Mouse (Mus musculus): ENCODE measurements at regions not wholly inside any gene's neighbourhood (a gene's known extent, or its start where the extent isn't known, plus 50 kb on each side); places are given as distances from the start of the nearest gene placed in this dataset.

GRCm38 (mm10) chr19:14333041-14334012 is 264.5 kb downstream of the Tle4 start:
- no peak overlapping the region for H3ac ChIP-seq (ENCODE audit: control insufficient read depth, insufficient read length, low read depth)
- H3K36me3 ChIP-seq (ENCODE audit: control insufficient read depth, insufficient read depth), result no peaks in the 10 kb centered on the region
- H3K79me3 ChIP-seq (ENCODE audit: low read depth), result no peaks in the 10 kb centered on the region
- no peak overlapping the region for H3K4me3 ChIP-seq (ENCODE audit: insufficient read depth, poor library complexity, severe bottlenecking)
- H3K27me3 ChIP-seq (ENCODE audit: control insufficient read depth, insufficient read depth, insufficient read length), result no peaks in the 10 kb centered on the region
- no peaks in the 10 kb centered on the region for H3K79me2 ChIP-seq (ENCODE audit: control insufficient read depth, insufficient read depth)
- no peak for TF ChIP-seq USF1 (IDR thresholded peaks at IDR 0.05; ENCODE audit: low read depth)
- TF ChIP-seq CEBPB (IDR thresholded peaks at IDR 0.05; ENCODE audit: low read depth), result no peak

GRCm38 (mm10) chr19:14337025-14337424 is 260.8 kb downstream of the Tle4 start:
- Histone ChIP-seq H3K79me2 (ENCODE audit: control insufficient read depth, insufficient read depth) (no peaks in the 10 kb centered on the region), H3K4me3 (ENCODE audit: insufficient read depth, poor library complexity, severe bottlenecking) (no peak overlapping the region), H3K36me3 (ENCODE audit: control insufficient read depth, insufficient read depth) (no peaks in the 10 kb centered on the region), H3ac (ENCODE audit: control insufficient read depth, insufficient read length, low read depth) (no peak overlapping the region), H3K79me3 (ENCODE audit: low read depth) (no peaks in the 10 kb centered on the region), H3K27me3 (ENCODE audit: control insufficient read depth, insufficient read depth, insufficient read length) (no peaks in the 10 kb centered on the region)
- TF ChIP-seq CEBPB (IDR thresholded peaks at IDR 0.05; ENCODE audit: low read depth), result no peak
- no peak for TF ChIP-seq MAX (IDR thresholded peaks at IDR 0.05)
- TF ChIP-seq FOSL1 (IDR thresholded peaks at IDR 0.05; ENCODE audit: insufficient read depth, low read length, poor library complexity, severe bottlenecking), result no peak
- no peak for TF ChIP-seq CTCF (IDR thresholded peaks at IDR 0.05; ENCODE audit: control insufficient read depth, insufficient read depth, insufficient read length)
- TF ChIP-seq MYOG (IDR thresholded peaks at IDR 0.05; ENCODE audit: control insufficient read depth, extremely low read depth, insufficient read length), result no peak
- no peak for TF ChIP-seq USF1 (IDR thresholded peaks at IDR 0.05; ENCODE audit: low read depth)
- no peak for TF ChIP-seq MYOD1 (IDR thresholded peaks at IDR 0.05; ENCODE audit: control insufficient read depth, insufficient read length, low read depth)

DNA sequence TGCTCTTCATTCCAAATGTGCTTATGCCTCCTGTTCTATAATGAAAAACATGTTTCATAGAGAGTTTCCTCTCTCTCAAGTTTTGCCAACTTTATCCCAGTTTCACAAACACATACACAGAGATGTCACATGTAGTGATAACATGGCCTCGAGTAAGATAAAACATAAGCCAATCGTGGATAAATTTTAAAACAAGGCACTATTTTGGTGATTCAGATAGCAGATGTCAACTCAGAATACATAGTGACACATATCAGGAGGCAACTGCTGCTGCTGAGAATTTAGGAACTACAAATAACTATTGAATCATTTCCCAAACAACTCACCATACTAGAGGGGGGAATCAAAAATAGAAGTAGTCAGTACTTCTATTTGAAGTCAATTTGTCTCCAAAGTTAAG is 257.1 kb downstream of the Tle4 start:
- no peaks in the 10 kb centered on the region for H3K27me3 ChIP-seq (ENCODE audit: control insufficient read depth, insufficient read depth, insufficient read length)

DNA sequence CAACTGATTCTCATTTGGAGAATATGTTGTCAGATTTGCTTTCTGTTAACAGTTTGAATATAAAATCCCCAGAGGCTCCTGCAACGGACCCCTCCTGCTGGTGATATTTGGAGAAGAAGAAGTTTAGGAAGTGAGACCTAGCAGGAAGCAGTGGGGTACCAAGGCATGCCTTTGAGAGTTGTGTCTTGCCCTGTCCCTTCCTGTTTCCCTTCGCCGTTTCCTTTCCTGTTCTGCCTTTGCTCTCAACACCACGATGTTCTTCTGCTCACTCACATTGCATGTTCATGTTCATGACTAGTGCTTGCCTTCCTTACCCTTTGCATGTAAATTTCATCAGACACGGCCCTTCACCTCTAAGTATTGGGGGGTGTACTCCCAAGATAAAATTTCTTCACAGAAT is 254.0 kb downstream of the Tle4 start:
- no peak for TF ChIP-seq CTCF (IDR thresholded peaks at IDR 0.05; ENCODE audit: control insufficient read depth, insufficient read depth, insufficient read length)
- TF ChIP-seq CEBPB (IDR thresholded peaks at IDR 0.05; ENCODE audit: low read depth), result no peak
- TF ChIP-seq MAX (IDR thresholded peaks at IDR 0.05), result no peak
- TF ChIP-seq MYOD1 (IDR thresholded peaks at IDR 0.05; ENCODE audit: control insufficient read depth, insufficient read length, low read depth), result no peak
- no peak for TF ChIP-seq USF1 (IDR thresholded peaks at IDR 0.05; ENCODE audit: low read depth)
- no peak for TF ChIP-seq MYOG (IDR thresholded peaks at IDR 0.05; ENCODE audit: control insufficient read depth, extremely low read depth, insufficient read length)
- no peak for TF ChIP-seq FOSL1 (IDR thresholded peaks at IDR 0.05; ENCODE audit: insufficient read depth, low read length, poor library complexity, severe bottlenecking)
- no peaks in the 10 kb centered on the region for H3K79me3 ChIP-seq (ENCODE audit: low read depth)
- no peak overlapping the region for H3K4me3 ChIP-seq (ENCODE audit: insufficient read depth, poor library complexity, severe bottlenecking)
- H3K79me2 ChIP-seq (ENCODE audit: control insufficient read depth, insufficient read depth), result no peaks in the 10 kb centered on the region
- no peaks in the 10 kb centered on the region for H3K36me3 ChIP-seq (ENCODE audit: control insufficient read depth, insufficient read depth)
- no peak overlapping the region for H3ac ChIP-seq (ENCODE audit: control insufficient read depth, insufficient read length, low read depth)
- H3K27me3 ChIP-seq (ENCODE audit: control insufficient read depth, insufficient read depth, insufficient read length), result no peaks in the 10 kb centered on the region

More for the DNA sequence above, 257.1 kb downstream of the Tle4 start:
- no peaks in the 10 kb centered on the region for H3K79me2 ChIP-seq (ENCODE audit: control insufficient read depth, insufficient read depth)
- no peaks in the 10 kb centered on the region for H3K36me3 ChIP-seq (ENCODE audit: control insufficient read depth, insufficient read depth)
- TF ChIP-seq CEBPB (IDR thresholded peaks at IDR 0.05; ENCODE audit: low read depth) (no peak), MYOG (IDR thresholded peaks at IDR 0.05; ENCODE audit: control insufficient read depth, extremely low read depth, insufficient read length) (no peak), USF1 (IDR thresholded peaks at IDR 0.05; ENCODE audit: low read depth) (no peak), CTCF (IDR thresholded peaks at IDR 0.05; ENCODE audit: control insufficient read depth, insufficient read depth, insufficient read length) (no peak), MAX (IDR thresholded peaks at IDR 0.05) (no peak), MYOD1 (IDR thresholded peaks at IDR 0.05; ENCODE audit: control insufficient read depth, insufficient read length, low read depth) (no peak), FOSL1 (IDR thresholded peaks at IDR 0.05; ENCODE audit: insufficient read depth, low read length, poor library complexity, severe bottlenecking) (no peak)
- H3ac ChIP-seq (ENCODE audit: control insufficient read depth, insufficient read length, low read depth), result no peak overlapping the region
- H3K4me3 ChIP-seq (ENCODE audit: insufficient read depth, poor library complexity, severe bottlenecking), result no peak overlapping the region
- H3K79me3 ChIP-seq (ENCODE audit: low read depth), result no peaks in the 10 kb centered on the region

DNA sequence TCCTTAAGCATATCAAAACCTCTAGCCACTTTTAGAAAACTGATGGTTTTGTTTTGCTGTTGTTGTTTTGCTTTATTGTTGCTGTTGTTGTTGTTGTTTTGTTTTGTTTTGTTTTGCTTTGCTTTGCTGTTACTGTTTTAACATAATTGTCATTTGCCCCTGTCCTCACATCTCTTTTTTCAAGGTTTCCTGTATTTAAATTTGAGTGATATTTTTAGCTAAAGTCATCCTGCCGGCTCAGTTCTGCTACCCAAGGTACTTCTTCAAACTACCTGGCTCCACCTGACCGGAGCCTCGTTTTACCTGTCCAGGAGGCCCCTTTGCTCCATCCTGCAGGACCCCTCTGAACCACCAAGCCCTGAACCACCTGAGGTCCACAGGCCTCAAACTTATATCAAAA is 253.4 kb downstream of the Tle4 start:
- Histone ChIP-seq H3K79me3 (ENCODE audit: low read depth) (no peaks in the 10 kb centered on the region), H3K36me3 (ENCODE audit: control insufficient read depth, insufficient read depth) (no peaks in the 10 kb centered on the region), H3K27me3 (ENCODE audit: control insufficient read depth, insufficient read depth, insufficient read length) (no peaks in the 10 kb centered on the region), H3K79me2 (ENCODE audit: control insufficient read depth, insufficient read depth) (no peaks in the 10 kb centered on the region), H3K4me3 (ENCODE audit: insufficient read depth, poor library complexity, severe bottlenecking) (no peak overlapping the region), H3ac (ENCODE audit: control insufficient read depth, insufficient read length, low read depth) (no peak overlapping the region)
- TF ChIP-seq CEBPB (IDR thresholded peaks at IDR 0.05; ENCODE audit: low read depth) (no peak), USF1 (IDR thresholded peaks at IDR 0.05; ENCODE audit: low read depth) (no peak), MYOG (IDR thresholded peaks at IDR 0.05; ENCODE audit: control insufficient read depth, extremely low read depth, insufficient read length) (no peak), MAX (IDR thresholded peaks at IDR 0.05) (no peak), FOSL1 (IDR thresholded peaks at IDR 0.05; ENCODE audit: insufficient read depth, low read length, poor library complexity, severe bottlenecking) (no peak), CTCF (IDR thresholded peaks at IDR 0.05; ENCODE audit: control insufficient read depth, insufficient read depth, insufficient read length) (no peak), MYOD1 (IDR thresholded peaks at IDR 0.05; ENCODE audit: control insufficient read depth, insufficient read length, low read depth) (no peak)
